Mouse (Mus musculus): Measurements from ENCODE around the gene Zfp574. TPM values are rescaled to one million over a fixed set of nuclear protein-coding genes. Genes with fewer than 3 reads are reported as not detected.

Zfp574 gene
- total RNA-seq, 1 experiment from 2014 or later: 8.4 TPM

- ATAC-seq (replicated peaks; ENCODE audit: low read depth, poor library complexity, severe bottlenecking): no peak
These were observed 3.6 kb upstream of the Zfp574 start for GRCm38 (mm10) chr7:25068724-25069123.

- ATAC-seq (replicated peaks; ENCODE audit: low read depth, poor library complexity, severe bottlenecking): no peak
These were observed 486 bp downstream of the Zfp574 start for GRCm38 (mm10) chr7:25072716-25073390.

- no peak for ATAC-seq (replicated peaks; ENCODE audit: low read depth, poor library complexity, severe bottlenecking)
These were observed 1.6 kb downstream of the Zfp574 start for GRCm38 (mm10) chr7:25073924-25074323.

GRCm38 (mm10) chr7:25076296-25076662 is 3.9 kb downstream of the Zfp574 start:
- no peak for ATAC-seq (replicated peaks; ENCODE audit: low read depth, poor library complexity, severe bottlenecking)

GRCm38 (mm10) chr7:25076663-25077413 is 4.5 kb downstream of the Zfp574 start:
- ATAC-seq (replicated peaks; ENCODE audit: low read depth, poor library complexity, severe bottlenecking): peak; percentile 93

- no peak for ATAC-seq (replicated peaks; ENCODE audit: low read depth, poor library complexity, severe bottlenecking)
These were observed 5.0 kb downstream of the Zfp574 start for GRCm38 (mm10) chr7:25077414-25077755.

- no peak for ATAC-seq (replicated peaks; ENCODE audit: low read depth, poor library complexity, severe bottlenecking)
These were observed 7.2 kb downstream of the Zfp574 start for GRCm38 (mm10) chr7:25079496-25080026.

GRCm38 (mm10) chr7:25080431-25080830 is 8.1 kb downstream of the Zfp574 start:
- no peak for ATAC-seq (replicated peaks; ENCODE audit: low read depth, poor library complexity, severe bottlenecking)

GRCm38 (mm10) chr7:25082510-25082909 is 10.1 kb downstream of the Zfp574 start:
- peak; percentile 73 for ATAC-seq (replicated peaks; ENCODE audit: low read depth, poor library complexity, severe bottlenecking)

GRCm38 (mm10) chr7:25084621-25085020 is 12.3 kb downstream of the Zfp574 start:
- no peak; the same call in 1 of the 2 replicates for ATAC-seq (replicated peaks; ENCODE audit: low read depth, poor library complexity, severe bottlenecking)

- no peak for ATAC-seq (replicated peaks; ENCODE audit: low read depth, poor library complexity, severe bottlenecking)
These were observed 14.3 kb downstream of the Zfp574 start for GRCm38 (mm10) chr7:25086656-25087055.

- ATAC-seq (replicated peaks; ENCODE audit: low read depth, poor library complexity, severe bottlenecking): peak; percentile 23
These were observed 15.0 kb downstream of the Zfp574 start for GRCm38 (mm10) chr7:25087256-25087912.

- no peak for ATAC-seq (replicated peaks; ENCODE audit: low read depth, poor library complexity, severe bottlenecking)
These were observed 15.6 kb downstream of the Zfp574 start for GRCm38 (mm10) chr7:25087972-25088371.

- ATAC-seq (replicated peaks; ENCODE audit: low read depth, poor library complexity, severe bottlenecking): peak; percentile 17
These were observed 16.2 kb downstream of the Zfp574 start for GRCm38 (mm10) chr7:25088531-25088930.

GRCm38 (mm10) chr7:25088968-25089367 is 16.6 kb downstream of the Zfp574 start:
- peak; percentile 55 for ATAC-seq (replicated peaks; ENCODE audit: low read depth, poor library complexity, severe bottlenecking)

GRCm38 (mm10) chr7:25089875-25090274 is 17.5 kb downstream of the Zfp574 start:
- no peak for ATAC-seq (replicated peaks; ENCODE audit: low read depth, poor library complexity, severe bottlenecking)

- ATAC-seq (replicated peaks; ENCODE audit: low read depth, poor library complexity, severe bottlenecking): no peak
These were observed 25.8 kb downstream of the Zfp574 start for GRCm38 (mm10) chr7:25098169-25098568.

GRCm38 (mm10) chr7:25099581-25099980 is 27.2 kb downstream of the Zfp574 start:
- ATAC-seq (replicated peaks; ENCODE audit: low read depth, poor library complexity, severe bottlenecking): 0 out of 2 replicates have a peak, but pooled peaks have one; percentile 39

- peak; percentile 91 for ATAC-seq (replicated peaks; ENCODE audit: low read depth, poor library complexity, severe bottlenecking)
These were observed 33.2 kb downstream of the Zfp574 start for GRCm38 (mm10) chr7:25105411-25106160.

All from common myeloid progenitor, adult 5-6 weeks (primary cell).